Mouse (Mus musculus) limb, embryonic 12.5 days (tissue): ENCODE results near the gene Snx1. TPM values are rescaled to one million over a fixed set of nuclear protein-coding genes. Genes with fewer than 3 reads are reported as not detected.
A peak's percentile ranks its signal among the peaks of the same experiment; 100 is the strongest.

Source experiments
- ATAC-seq: fragments of 200-750 bp; cut with Nextera tagmentation; 2 replicates; pipeline ENCODE4 v1.8.0; 2017; ENCODE audit warnings: low read depth, moderate TSS enrichment; ENCODE audit not compliant: insufficient number of reproducible peaks, insufficient read depth, low FRiP score, low TSS enrichment
- H3K27ac ChIP-seq: fragments of 300-500 bp; sonication (generic); 2 replicates; pipeline ENCODE4 v1.5.1; 2016; ENCODE audit warnings: mild to moderate bottlenecking, moderate library complexity
- H3K27me3 ChIP-seq: fragments of 300-500 bp; sonication (generic); 2 replicates; pipeline ENCODE4 v1.6.1; 2016; ENCODE audit warnings: mild to moderate bottlenecking, moderate library complexity
- H3K36me3 ChIP-seq: fragments of 300-500 bp; sonication (generic); 2 replicates; pipeline ENCODE4 v1.6.1; 2016; ENCODE audit warnings: mild to moderate bottlenecking, moderate library complexity
- H3K4me1 ChIP-seq: fragments of 300-500 bp; sonication (generic); replicated peaks from 2 replicates; pipeline ENCODE4 v1.6.1; 2016
- H3K4me2 ChIP-seq: fragments of 300-500 bp; sonication (generic); 2 replicates; pipeline ENCODE4 v1.6.1; 2016; ENCODE audit warnings: mild to moderate bottlenecking, moderate library complexity
- H3K4me3 ChIP-seq: fragments of 300-500 bp; sonication (generic); replicated peaks from 2 replicates; pipeline ENCODE4 v1.5.1; 2016; ENCODE audit warnings: mild to moderate bottlenecking
- H3K9ac ChIP-seq: fragments of 300-500 bp; sonication (generic); replicated peaks from 2 replicates; pipeline ENCODE4 v1.6.1; 2016; ENCODE audit warnings: mild to moderate bottlenecking, moderate library complexity
- H3K9me3 ChIP-seq: fragments of 300-500 bp; sonication (generic); 2 replicates; pipeline ENCODE4 v1.6.1; 2016; ENCODE audit warnings: mild to moderate bottlenecking, moderate library complexity
- WGBS: fragments of 180-500 bp; shearing (Covaris S2); methylation state at CpG from one replicate; pipeline ENCODE4 v1.1.7; 2016; 5-methylcytosine and 5-hydroxymethylcytosine counted together
- polyA plus RNA-seq: library from polyadenylated mRNA; unstranded; fragments of >200 nt; fragmentation: Nextera tagmentation; extraction: Ambion mirVana; gene quantifications from 2 replicates; pipeline ENCODE4 v1.2.1, GENCODE M21; 2016

Snx1 gene
- polyA plus RNA-seq, 1 experiment from 2014 or later, result 126 TPM

DNA sequence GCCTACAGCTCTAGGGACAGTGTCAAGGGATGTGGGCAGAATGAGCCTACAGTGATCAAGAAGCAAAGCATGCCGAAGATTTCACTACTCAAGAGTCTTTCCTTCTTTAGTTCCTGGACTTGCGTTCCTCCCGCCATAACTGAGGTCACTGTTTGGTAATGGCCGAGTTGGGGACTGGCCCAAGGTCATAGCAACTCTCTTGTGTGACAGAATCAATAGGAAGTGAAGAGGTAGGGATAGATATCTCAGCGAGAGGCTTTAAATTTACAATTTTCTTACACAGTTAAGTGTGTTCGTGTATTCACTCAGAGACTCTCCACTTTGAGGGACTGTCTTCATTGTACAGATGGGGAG lies 783 bp upstream of the Snx1 start:
- H3K9me3 ChIP-seq, result no peaks in the 10 kb centered on the region
- H3K4me2 ChIP-seq, result peak overlapping the region; percentile 60
- H3K27me3 ChIP-seq, result no peaks in the 10 kb centered on the region
- H3K9ac ChIP-seq, result peak overlapping the region; percentile 64
- H3K4me1 ChIP-seq, result peaks cover 36% of the 10 kb centered on the region
- peaks cover 9% of the 10 kb centered on the region for H3K36me3 ChIP-seq
- H3K4me3 ChIP-seq, result peak overlapping the region; percentile 57
- ATAC-seq, result no peak; the same call in 1 of the 2 replicates
- peak overlapping the region; percentile 84 for H3K27ac ChIP-seq
- WGBS, result 49% methylated on average over 6 of the region's 6 CpGs

DNA sequence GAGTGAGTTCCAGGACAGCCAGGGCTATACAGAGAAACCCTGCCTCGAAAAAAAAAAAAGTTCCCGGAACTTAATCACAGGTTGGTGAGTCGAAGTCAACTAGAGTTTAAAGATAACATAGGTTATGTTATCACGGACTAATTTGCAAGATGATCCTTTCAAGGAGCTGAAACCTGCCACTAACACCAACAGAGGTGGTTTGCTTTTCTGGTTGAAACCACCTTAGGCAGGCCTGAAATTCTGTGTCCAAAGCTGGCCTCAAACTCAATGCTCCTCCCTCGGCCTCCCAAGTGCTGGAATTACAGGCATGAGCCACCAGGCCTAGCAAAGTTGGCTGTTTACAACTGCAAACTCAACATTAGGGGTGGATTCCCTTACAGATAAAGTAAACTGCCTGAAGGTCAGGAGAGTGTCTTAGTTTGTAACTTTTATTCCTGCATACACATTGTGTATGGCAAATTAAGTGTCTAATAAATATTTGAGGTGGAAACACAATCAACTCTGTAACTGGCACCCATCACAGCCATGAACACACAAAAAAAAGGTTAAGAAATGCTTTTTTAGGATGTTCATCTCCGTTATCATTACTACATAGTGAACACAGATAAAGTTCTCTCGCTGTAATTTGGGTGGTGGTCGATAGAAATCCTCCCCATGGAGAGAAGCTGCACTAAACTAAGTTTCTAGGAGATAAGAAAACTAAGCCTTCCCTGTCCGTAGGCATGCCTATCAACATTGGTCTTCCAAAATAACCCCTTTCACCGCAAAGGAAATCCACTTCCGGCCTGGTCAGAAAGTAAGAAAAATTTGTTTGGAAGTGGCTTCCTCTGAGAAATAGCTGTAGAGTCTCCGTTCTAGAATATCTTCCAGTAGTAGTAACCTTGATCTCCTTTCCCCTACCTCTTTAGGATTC lies 588 bp downstream of the Snx1 start:
- H3K9ac ChIP-seq, result no peak overlapping the region; the same call in 1 of the 2 replicates
- H3K4me1 ChIP-seq, result peaks cover 36% of the 10 kb centered on the region
- peak overlapping the region; percentile 42; the same call in 1 of the 2 replicates for H3K27ac ChIP-seq
- H3K27me3 ChIP-seq, result no peaks in the 10 kb centered on the region
- H3K9me3 ChIP-seq, result no peaks in the 10 kb centered on the region
- no peak for ATAC-seq
- H3K36me3 ChIP-seq, result peaks cover 4% of the 10 kb centered on the region; the same call in 1 of the 2 replicates
- 58% methylated on average over 12 of the region's 12 CpGs for WGBS
- peak overlapping the region; percentile 57 for H3K4me3 ChIP-seq
- H3K4me2 ChIP-seq, result peak overlapping the region; percentile 60

DNA sequence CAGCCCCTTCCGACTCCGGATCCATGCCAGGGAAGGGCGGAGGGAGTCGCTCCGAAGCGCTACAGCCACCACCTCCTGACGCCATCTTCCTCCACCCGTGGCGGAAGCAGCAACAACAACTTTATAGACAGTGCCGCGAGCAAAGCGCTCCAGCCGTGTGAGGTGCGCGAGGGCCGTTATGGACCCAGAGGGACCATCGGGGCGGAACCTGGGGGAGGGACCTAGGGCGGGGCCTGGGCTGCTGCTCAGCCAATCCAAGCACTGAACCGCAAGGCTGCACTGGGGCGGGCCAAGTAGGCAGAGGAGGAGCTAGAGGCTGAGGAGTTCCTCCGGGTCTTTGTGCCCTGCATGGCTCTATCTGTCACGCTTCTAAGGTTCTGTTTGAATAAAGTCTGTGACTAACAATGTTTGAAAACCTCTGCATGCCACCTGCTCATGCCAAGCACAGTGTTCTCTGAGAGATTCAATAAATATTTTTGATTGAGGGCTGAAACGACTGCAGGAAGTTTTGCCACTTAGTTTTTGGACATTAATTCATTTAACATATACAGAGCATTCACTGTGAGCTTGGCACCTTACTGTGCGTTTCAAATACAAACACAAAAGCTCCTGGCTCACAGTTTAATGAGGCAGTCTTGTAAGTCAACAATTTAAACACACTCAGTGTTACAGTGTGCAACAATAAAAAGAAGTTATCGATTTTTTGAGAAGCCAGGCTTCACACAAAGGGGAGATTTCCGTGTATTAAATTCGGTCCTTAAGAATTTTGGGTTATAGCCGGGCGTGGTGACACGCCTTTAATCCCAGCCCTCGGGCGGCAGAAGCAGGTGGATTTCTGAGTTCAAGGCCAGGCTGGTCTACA lies 1.5 kb downstream of the Snx1 start:
- Histone ChIP-seq H3K9me3 (no peaks in the 10 kb centered on the region), H3K36me3 (no peaks in the 10 kb centered on the region; the same call in 1 of the 2 replicates), H3K27me3 (no peaks in the 10 kb centered on the region), H3K4me2 (peak overlapping the region; percentile 60), H3K9ac (peak overlapping the region; percentile 88), H3K27ac (peak overlapping the region; percentile 88), H3K4me3 (peak overlapping the region; percentile 78), H3K4me1 (peaks cover 36% of the 10 kb centered on the region)
- peak; percentile 96 for ATAC-seq
- 18% methylated on average over 33 of the region's 33 CpGs for WGBS

- Histone ChIP-seq H3K36me3 (no peaks in the 10 kb centered on the region; the same call in 1 of the 2 replicates), H3K27ac (peak overlapping the region; percentile 88), H3K4me1 (peaks cover 36% of the 10 kb centered on the region), H3K4me3 (peak overlapping the region; percentile 78), H3K27me3 (no peaks in the 10 kb centered on the region), H3K9me3 (no peaks in the 10 kb centered on the region), H3K4me2 (peak overlapping the region; percentile 60), H3K9ac (peak overlapping the region; percentile 88)
- 0% methylated on average over 12 of the region's 12 CpGs for WGBS
- ATAC-seq, result no peak
Measured at GRCm38 (mm10) chr9:66124111-66124531, 2.3 kb downstream of the Snx1 start.

DNA sequence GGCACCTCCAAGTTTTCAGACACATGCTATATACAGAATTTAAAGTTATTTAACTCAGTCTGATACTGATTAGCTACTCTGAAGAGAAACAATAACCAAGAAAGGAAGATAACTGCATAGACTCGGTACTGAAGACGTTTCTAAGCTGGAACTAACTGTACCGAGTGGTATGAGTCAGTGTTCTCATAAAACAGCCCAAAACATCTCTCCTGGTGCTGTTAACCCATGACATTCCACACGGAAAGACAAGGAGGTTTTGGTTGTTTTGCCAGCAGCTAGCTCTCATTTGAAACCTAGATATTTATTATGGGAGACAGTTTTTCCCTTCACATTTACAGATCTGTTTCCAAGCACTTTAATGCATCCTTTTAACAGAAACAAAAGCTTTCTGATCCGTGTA lies 2.7 kb downstream of the Snx1 start:
- no peaks in the 10 kb centered on the region for H3K9me3 ChIP-seq
- no peaks in the 10 kb centered on the region; the same call in 1 of the 2 replicates for H3K36me3 ChIP-seq
- H3K4me3 ChIP-seq, result peak overlapping the region; percentile 78
- no peaks in the 10 kb centered on the region for H3K27me3 ChIP-seq
- H3K4me1 ChIP-seq, result peaks cover 36% of the 10 kb centered on the region
- H3K4me2 ChIP-seq, result peak overlapping the region; percentile 60
- 4% methylated on average over 5 of the region's 5 CpGs for WGBS
- no peak overlapping the region for H3K27ac ChIP-seq
- ATAC-seq, result no peak
- H3K9ac ChIP-seq, result peak overlapping the region; percentile 88; the same call in 1 of the 2 replicates

- Histone ChIP-seq H3K9ac (no peak overlapping the region), H3K4me1 (peaks cover 26% of the 10 kb centered on the region), H3K36me3 (peaks cover 4% of the 10 kb centered on the region; the same call in 1 of the 2 replicates), H3K4me3 (no peak overlapping the region), H3K9me3 (no peaks in the 10 kb centered on the region), H3K27me3 (no peaks in the 10 kb centered on the region), H3K4me2 (no peak overlapping the region), H3K27ac (no peak overlapping the region)
- ATAC-seq, result no peak
Measured at GRCm38 (mm10) chr9:66121421-66121820, 5.0 kb downstream of the Snx1 start.

GRCm38 (mm10) chr9:66120945-66121344 lies 5.4 kb downstream of the Snx1 start:
- ATAC-seq, result no peak
- Histone ChIP-seq H3K36me3 (peaks cover 4% of the 10 kb centered on the region; the same call in 1 of the 2 replicates), H3K9me3 (no peaks in the 10 kb centered on the region), H3K27ac (no peak overlapping the region), H3K4me2 (no peak overlapping the region), H3K27me3 (no peaks in the 10 kb centered on the region), H3K4me1 (peaks cover 24% of the 10 kb centered on the region), H3K4me3 (no peak overlapping the region), H3K9ac (no peak overlapping the region)
- 89% methylated on average over 3 of the region's 3 CpGs for WGBS

GRCm38 (mm10) chr9:66120106-66120505 lies 6.3 kb downstream of the Snx1 start:
- Histone ChIP-seq H3K4me1 (peaks cover 15% of the 10 kb centered on the region), H3K9me3 (no peaks in the 10 kb centered on the region)
- no peak for ATAC-seq

DNA sequence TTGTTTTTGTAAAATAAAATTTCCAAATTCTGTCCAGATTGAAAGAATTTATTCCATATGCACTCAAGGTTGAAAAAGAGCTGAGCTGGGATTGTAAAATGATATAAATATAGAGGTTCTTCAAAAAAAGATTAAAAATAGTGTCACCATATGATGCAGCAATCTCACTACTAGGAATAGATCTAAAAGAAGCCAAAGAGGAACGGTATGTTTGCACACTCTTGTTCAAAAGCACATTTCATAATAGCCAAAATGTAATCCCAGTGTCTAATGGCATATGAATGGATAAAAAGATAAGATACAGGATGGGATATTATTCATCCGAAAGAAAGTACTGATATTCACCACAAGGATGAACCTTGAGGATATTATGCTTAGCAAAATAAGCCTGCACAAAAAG lies 6.9 kb downstream of the Snx1 start:
- ATAC-seq, result no peak
- Histone ChIP-seq H3K9ac (no peak overlapping the region), H3K4me1 (peaks cover 12% of the 10 kb centered on the region), H3K4me2 (no peak overlapping the region), H3K4me3 (no peak overlapping the region), H3K36me3 (peaks cover 17% of the 10 kb centered on the region; the same call in 1 of the 2 replicates), H3K27me3 (no peaks in the 10 kb centered on the region), H3K27ac (no peak overlapping the region), H3K9me3 (no peaks in the 10 kb centered on the region)
- WGBS, result 94% methylated on average over 2 of the region's 2 CpGs

More at GRCm38 (mm10) chr9:66120106-66120505, 6.3 kb downstream of the Snx1 start:
- H3K27ac ChIP-seq, result no peak overlapping the region
- no peaks in the 10 kb centered on the region for H3K27me3 ChIP-seq
- H3K4me3 ChIP-seq, result no peak overlapping the region
- peaks cover 10% of the 10 kb centered on the region; the same call in 1 of the 2 replicates for H3K36me3 ChIP-seq
- WGBS, result 93% methylated on average over 4 of the region's 4 CpGs
- no peak overlapping the region for H3K9ac ChIP-seq
- H3K4me2 ChIP-seq, result no peak overlapping the region

DNA sequence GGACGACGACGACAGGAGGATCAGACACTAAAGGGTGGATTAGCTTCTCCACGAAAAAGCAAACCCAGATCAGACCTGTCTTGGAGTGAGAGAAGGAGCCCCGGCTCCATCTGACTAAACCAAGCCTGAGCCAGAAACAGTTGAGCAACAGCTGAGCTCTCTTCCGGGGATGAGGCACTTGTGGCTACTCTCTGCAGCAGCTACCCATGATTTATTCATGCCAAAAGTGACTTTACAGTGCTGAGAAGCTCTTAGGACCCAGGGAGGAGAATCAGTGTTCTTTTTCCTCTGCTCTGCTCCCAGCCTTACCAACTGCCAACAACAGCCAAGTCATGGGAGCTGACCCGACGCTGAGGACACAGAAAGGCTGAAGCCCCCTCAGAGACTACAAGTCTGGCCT lies 9.5 kb downstream of the Snx1 start:
- no peak overlapping the region for H3K27ac ChIP-seq
- H3K36me3 ChIP-seq, result peaks cover 34% of the 10 kb centered on the region; the same call in 1 of the 2 replicates
- H3K27me3 ChIP-seq, result no peaks in the 10 kb centered on the region
- no peak overlapping the region for H3K4me3 ChIP-seq
- H3K4me1 ChIP-seq, result no peaks in the 10 kb centered on the region
- H3K4me2 ChIP-seq, result no peak overlapping the region
- no peak for ATAC-seq
- WGBS, result 60% methylated on average over 8 of the region's 8 CpGs
- H3K9me3 ChIP-seq, result no peaks in the 10 kb centered on the region
- no peak overlapping the region for H3K9ac ChIP-seq

- no peak overlapping the region for H3K9ac ChIP-seq
- H3K4me2 ChIP-seq, result no peak overlapping the region
- no peaks in the 10 kb centered on the region for H3K9me3 ChIP-seq
- H3K36me3 ChIP-seq, result peaks cover 37% of the 10 kb centered on the region; the same call in 1 of the 2 replicates
- H3K4me3 ChIP-seq, result no peak overlapping the region
- H3K4me1 ChIP-seq, result 0 out of 2 replicates have a peak, but pooled peaks cover 2% of the 10 kb centered on the region
- H3K27ac ChIP-seq, result no peak overlapping the region
- 94% methylated on average over 3 of the region's 3 CpGs for WGBS
- H3K27me3 ChIP-seq, result no peaks in the 10 kb centered on the region
- no peak for ATAC-seq
Measured at GRCm38 (mm10) chr9:66114341-66114740, 12.0 kb downstream of the Snx1 start.
